ENCODE assay signal across 13 mouse cellular contexts in the genomic region with DNA sequence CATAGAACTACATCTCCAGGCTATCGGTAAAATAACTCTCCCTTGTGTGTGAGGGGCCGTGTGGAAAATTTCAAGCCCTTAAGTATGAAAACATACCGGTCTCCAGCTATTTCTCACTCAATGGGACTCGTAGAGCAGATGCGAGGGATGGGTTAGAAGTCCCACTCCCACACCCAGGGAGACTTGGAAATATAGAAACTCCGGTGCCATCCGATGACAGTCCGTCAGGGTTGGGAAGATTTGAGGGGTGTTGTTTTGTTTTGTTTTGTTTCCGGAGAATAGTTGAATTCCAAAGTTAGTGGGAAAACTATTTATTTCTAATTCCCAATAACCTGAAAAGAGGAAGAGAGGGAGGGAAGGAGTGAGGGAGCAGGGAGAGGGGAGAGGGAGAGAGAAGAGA. TPM values are rescaled to one million over a fixed set of nuclear protein-coding genes. Genes with fewer than 3 reads are reported as not detected.
"Had no signal": no experiment of that assay in that cellular context is flagged by ENCODE, and none has a peak within 500 bp of the region (broad histone marks: within the 10 kb centered on the region; RNA-seq: fewer than 3 reads in every experiment).

No protein-coding gene starts in this region.

- H3K9ac ChIP-seq: liver, embryonic 15.5 days; neural tube, embryonic 15.5 days had no signal

- H3K4me2 ChIP-seq: liver, embryonic 11.5 days; liver, embryonic 15.5 days; neural tube, embryonic 15.5 days had no signal

- H3K4me3 ChIP-seq: layer of hippocampus, adult 2 months; liver, embryonic 15.5 days; myocyte; neural tube, embryonic 15.5 days had no signal

- H3K27ac ChIP-seq: layer of hippocampus, adult 2 months; liver, embryonic 15.5 days; neural tube, embryonic 15.5 days had no signal

- ATAC-seq: lung, postnatal 0 days had no signal

- H3K9me3 ChIP-seq: liver, embryonic 15.5 days; neural tube, embryonic 15.5 days had no signal

- H3K36me3 ChIP-seq: liver, embryonic 15.5 days; neural tube, embryonic 15.5 days had no signal

- DNase-seq: kidney, adult 18-20 months; kidney, postnatal 10 days; lung, adult 2 months; lung, postnatal 36 days; thymus, postnatal 36 days had no signal

RNA-seq across cellular contexts. Expression of a gene that starts 0.6 kb away (rescaled TPM):
- polyA plus RNA-seq: kidney, embryonic 14.5 days; liver, embryonic 11.5 days; lung, adult 2 months; lung, postnatal 0 days; myocyte; thymus, postnatal 0 days had no signal
